Mouse (Mus musculus) kidney, adult 2 months (tissue): ENCODE data around the gene Ldb2.

Experiments
- CTCF ChIP-seq: fragments of 200-500 bp; conservative IDR thresholded peaks from 2 replicates; pipeline ENCODE4 v1.5.1; 2011; ENCODE audit warnings: low read depth, mild to moderate bottlenecking, control low read depth, low read length, moderate library complexity, mixed read lengths; ENCODE audit not compliant: insufficient read depth, insufficient read length
- POLR2A ChIP-seq: fragments of 200-500 bp; IDR thresholded peaks from one replicate; pipeline ENCODE4 v1.6.1; 2011; ENCODE audit warnings: low read depth, low read length, control low read depth

DNA sequence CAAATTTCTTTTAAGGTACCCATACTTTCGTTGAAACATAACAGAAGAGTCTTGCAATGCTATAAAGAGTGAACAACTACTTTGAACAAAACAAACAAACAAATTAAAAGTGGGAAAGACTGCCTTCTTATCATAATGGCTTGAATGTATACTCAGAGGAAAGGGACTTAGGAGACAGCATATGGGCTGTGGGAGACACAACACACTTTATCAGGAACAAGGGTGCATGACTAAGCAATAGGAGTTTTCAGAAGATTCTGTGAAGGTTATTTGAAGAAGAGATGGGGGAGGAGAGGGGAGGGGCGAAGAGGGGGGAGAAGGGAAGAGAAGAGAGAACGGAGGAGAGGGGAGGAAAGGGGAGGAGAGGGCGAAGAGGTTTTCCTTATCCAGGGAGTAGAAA, 334.2 kb downstream of the Ldb2 start:
- TF ChIP-seq CTCF: no peak
- no peak for TF ChIP-seq POLR2A
